Mouse (Mus musculus): ENCODE measurements around the gene Tead1. TPM values are rescaled to one million over a fixed set of nuclear protein-coding genes. Genes with fewer than 3 reads are reported as not detected.

Gene Tead1
- total and polyA plus RNA-seq, 3 experiments = 0.38 TPM; not detected in 2

GRCm38 (mm10) chr7:112841484-112841883 is 162.4 kb downstream of the Tead1 start:
- TF ChIP-seq CTCF (IDR thresholded peaks at IDR 0.05; ENCODE audit: low read depth, low read length) = no peak
- TF ChIP-seq TAL1 (conservative IDR thresholded peaks at IDR 0.05; ENCODE audit: low read depth, low read length) = no peak
- no peak for TF ChIP-seq POLR2AphosphoS5 (IDR thresholded peaks at IDR 0.05; ENCODE audit: insufficient replicate concordance, low read depth, low read length)
- DNase-seq (ENCODE audit: low spot score) (no peak), ATAC-seq (ENCODE audit: extremely low read depth, insufficient number of reproducible peaks, low FRiP score, poor library complexity, severe bottlenecking) (no peak)
- H3K27me3 ChIP-seq (ENCODE audit: insufficient read depth, low read length) = peaks cover 6% of the 10 kb centered on the region; the same call in 1 of the 2 replicates
- peaks cover 15% of the 10 kb centered on the region for H3K4me1 ChIP-seq (ENCODE audit: insufficient read depth, low read depth, low read length)
- peaks cover 17% of the 10 kb centered on the region for H3K9me3 ChIP-seq (replicated peaks)
- H3K36me3 ChIP-seq (replicated peaks) = no peaks in the 10 kb centered on the region
- no peak overlapping the region for H3K4me3 ChIP-seq (ENCODE audit: low read depth, low read length)

GRCm38 (mm10) chr7:112841886-112842285 is 162.8 kb downstream of the Tead1 start:
- H3K36me3 ChIP-seq (replicated peaks) = no peaks in the 10 kb centered on the region
- no peak overlapping the region for H3K4me3 ChIP-seq (ENCODE audit: low read depth, low read length)
- H3K9me3 ChIP-seq (replicated peaks) = peaks cover 16% of the 10 kb centered on the region
- no peak for DNase-seq (ENCODE audit: low spot score)
- TF ChIP-seq GATA1 (IDR thresholded peaks at IDR 0.05; ENCODE audit: borderline replicate concordance, low read length) (no peak), CTCF (IDR thresholded peaks at IDR 0.05; ENCODE audit: low read depth, low read length) (no peak), GATA2 (IDR thresholded peaks at IDR 0.05; ENCODE audit: borderline replicate concordance, low read depth, low read length) (no peak), TAL1 (conservative IDR thresholded peaks at IDR 0.05; ENCODE audit: low read depth, low read length) (no peak), POLR2AphosphoS5 (IDR thresholded peaks at IDR 0.05; ENCODE audit: insufficient replicate concordance, low read depth, low read length) (no peak)
- ATAC-seq (ENCODE audit: extremely low read depth, insufficient number of reproducible peaks, low FRiP score, poor library complexity, severe bottlenecking) = no peak
- H3K4me1 ChIP-seq (ENCODE audit: insufficient read depth, low read depth, low read length) = peaks cover 19% of the 10 kb centered on the region
- H3K27me3 ChIP-seq (ENCODE audit: insufficient read depth, low read length) = peaks cover 6% of the 10 kb centered on the region; the same call in 1 of the 2 replicates

GRCm38 (mm10) chr7:112851281-112851744 is 172.2 kb downstream of the Tead1 start:
- Histone ChIP-seq H3K36me3 (replicated peaks) (no peaks in the 10 kb centered on the region), H3K27me3 (ENCODE audit: insufficient read depth, low read length) (peaks cover 8% of the 10 kb centered on the region; the same call in 1 of the 2 replicates), H3K4me3 (ENCODE audit: low read depth, low read length) (no peak overlapping the region), H3K4me1 (ENCODE audit: insufficient read depth, low read depth, low read length) (peaks cover 16% of the 10 kb centered on the region; the same call in 1 of the 2 replicates), H3K9me3 (replicated peaks) (peaks cover 25% of the 10 kb centered on the region)
- DNase-seq (ENCODE audit: low spot score) (no peak), ATAC-seq (ENCODE audit: extremely low read depth, insufficient number of reproducible peaks, low FRiP score, poor library complexity, severe bottlenecking) (no peak)
- TF ChIP-seq GATA1 (IDR thresholded peaks at IDR 0.05; ENCODE audit: borderline replicate concordance, low read length) = no peak
- TF ChIP-seq POLR2AphosphoS5 (IDR thresholded peaks at IDR 0.05; ENCODE audit: insufficient replicate concordance, low read depth, low read length) = no peak
- TF ChIP-seq CTCF (IDR thresholded peaks at IDR 0.05; ENCODE audit: low read depth, low read length) = no peak
- TF ChIP-seq GATA2 (IDR thresholded peaks at IDR 0.05; ENCODE audit: borderline replicate concordance, low read depth, low read length) = no peak
- no peak for TF ChIP-seq TAL1 (conservative IDR thresholded peaks at IDR 0.05; ENCODE audit: low read depth, low read length)

- H3K27me3 ChIP-seq (ENCODE audit: insufficient read depth, low read length) = peaks cover 10% of the 10 kb centered on the region; the same call in 1 of the 2 replicates
- TF ChIP-seq GATA2 (IDR thresholded peaks at IDR 0.05; ENCODE audit: borderline replicate concordance, low read depth, low read length) = no peak
- no peak overlapping the region for H3K4me3 ChIP-seq (ENCODE audit: low read depth, low read length)
- H3K4me1 ChIP-seq (ENCODE audit: insufficient read depth, low read depth, low read length) = peaks cover 11% of the 10 kb centered on the region; the same call in 1 of the 2 replicates
- ATAC-seq (ENCODE audit: extremely low read depth, insufficient number of reproducible peaks, low FRiP score, poor library complexity, severe bottlenecking) (no peak), DNase-seq (ENCODE audit: low spot score) (no peak)
- H3K36me3 ChIP-seq (replicated peaks) = no peaks in the 10 kb centered on the region
- H3K9me3 ChIP-seq (replicated peaks) = peaks cover 32% of the 10 kb centered on the region
Observed at GRCm38 (mm10) chr7:112852149-112852839, 173.2 kb downstream of the Tead1 start.

- Histone ChIP-seq H3K9me3 (replicated peaks) (peaks cover 32% of the 10 kb centered on the region), H3K27me3 (ENCODE audit: insufficient read depth, low read length) (peaks cover 12% of the 10 kb centered on the region; the same call in 1 of the 2 replicates), H3K36me3 (replicated peaks) (no peaks in the 10 kb centered on the region), H3K4me3 (ENCODE audit: low read depth, low read length) (no peak overlapping the region), H3K4me1 (ENCODE audit: insufficient read depth, low read depth, low read length) (peaks cover 11% of the 10 kb centered on the region; the same call in 1 of the 2 replicates)
- DNase-seq (ENCODE audit: low spot score) (no peak), ATAC-seq (ENCODE audit: extremely low read depth, insufficient number of reproducible peaks, low FRiP score, poor library complexity, severe bottlenecking) (no peak)
- TF ChIP-seq TAL1 (conservative IDR thresholded peaks at IDR 0.05; ENCODE audit: low read depth, low read length) = no peak
- no peak for TF ChIP-seq POLR2AphosphoS5 (IDR thresholded peaks at IDR 0.05; ENCODE audit: insufficient replicate concordance, low read depth, low read length)
- no peak for TF ChIP-seq CTCF (IDR thresholded peaks at IDR 0.05; ENCODE audit: low read depth, low read length)
- TF ChIP-seq GATA1 (IDR thresholded peaks at IDR 0.05; ENCODE audit: borderline replicate concordance, low read length) = no peak
- no peak for TF ChIP-seq GATA2 (IDR thresholded peaks at IDR 0.05; ENCODE audit: borderline replicate concordance, low read depth, low read length)
Observed at GRCm38 (mm10) chr7:112853857-112854256, 174.7 kb downstream of the Tead1 start.

- ATAC-seq (ENCODE audit: extremely low read depth, insufficient number of reproducible peaks, low FRiP score, poor library complexity, severe bottlenecking) = no peak
- Histone ChIP-seq H3K36me3 (replicated peaks) (no peaks in the 10 kb centered on the region), H3K4me3 (ENCODE audit: low read depth, low read length) (no peak overlapping the region), H3K4me1 (ENCODE audit: insufficient read depth, low read depth, low read length) (peaks cover 11% of the 10 kb centered on the region; the same call in 1 of the 2 replicates), H3K27me3 (ENCODE audit: insufficient read depth, low read length) (peaks cover 13% of the 10 kb centered on the region; the same call in 1 of the 2 replicates), H3K9me3 (replicated peaks) (peaks cover 34% of the 10 kb centered on the region)
- TF ChIP-seq CTCF (IDR thresholded peaks at IDR 0.05; ENCODE audit: low read depth, low read length) (no peak), GATA2 (IDR thresholded peaks at IDR 0.05; ENCODE audit: borderline replicate concordance, low read depth, low read length) (no peak), GATA1 (IDR thresholded peaks at IDR 0.05; ENCODE audit: borderline replicate concordance, low read length) (no peak), POLR2AphosphoS5 (IDR thresholded peaks at IDR 0.05; ENCODE audit: insufficient replicate concordance, low read depth, low read length) (no peak), TAL1 (conservative IDR thresholded peaks at IDR 0.05; ENCODE audit: low read depth, low read length) (no peak)
- no peak for DNase-seq (ENCODE audit: low spot score)
Observed at GRCm38 (mm10) chr7:112854516-112854915, 175.4 kb downstream of the Tead1 start.
